Mouse (Mus musculus) lung, embryonic 14.5 days (tissue): ENCODE data around the gene H2-DMa. TPM values are rescaled to one million over a fixed set of nuclear protein-coding genes. Genes with fewer than 3 reads are reported as not detected.

ENCODE experiments used
- ATAC-seq: fragments of 200-750 bp; cut with Nextera tagmentation; 2 replicates; pipeline ENCODE4 v1.8.0; 2017; ENCODE audit warnings: mild to moderate bottlenecking, moderate TSS enrichment, moderate library complexity; ENCODE audit not compliant: insufficient read depth
- DNase-seq: peaks from one replicate; pipeline ENCODE4 v3.0.0-alpha.2; 2015
- H3K27ac ChIP-seq: fragments of 300-500 bp; sonication (generic); 2 replicates; pipeline ENCODE4 v1.5.1; 2014; ENCODE audit warnings: low read depth, mild to moderate bottlenecking, moderate library complexity
- H3K27me3 ChIP-seq: fragments of 300-500 bp; sonication (generic); 2 replicates; pipeline ENCODE4 v1.6.1; 2014; ENCODE audit warnings: low read length, control low read depth; ENCODE audit not compliant: insufficient read depth
- H3K36me3 ChIP-seq: fragments of 300-500 bp; sonication (generic); 2 replicates; pipeline ENCODE4 v1.6.1; 2014; ENCODE audit warnings: control low read depth; ENCODE audit not compliant: insufficient read depth
- H3K4me1 ChIP-seq: fragments of 300-500 bp; sonication (generic); 2 replicates; pipeline ENCODE4 v1.6.1; 2014; ENCODE audit warnings: antibody characterized with exemption, control low read depth; ENCODE audit not compliant: insufficient read depth
- H3K4me2 ChIP-seq: fragments of 300-500 bp; sonication (generic); 2 replicates; pipeline ENCODE4 v1.6.1; 2014; ENCODE audit warnings: mild to moderate bottlenecking
- H3K4me3 ChIP-seq: fragments of 300-500 bp; sonication (generic); 2 replicates; pipeline ENCODE4 v1.5.1; 2014; ENCODE audit warnings: low read depth, low read length
- H3K9ac ChIP-seq: fragments of 300-500 bp; sonication (generic); 2 replicates; pipeline ENCODE4 v1.6.1; 2014
- H3K9me3 ChIP-seq: fragments of 300-500 bp; sonication (generic); 2 replicates; pipeline ENCODE4 v1.6.1; 2016; ENCODE audit warnings: low read depth, low read length, control low read depth
- CTCF ChIP-seq: IDR thresholded peaks from 2 replicates; pipeline ENCODE4 v1.5.1; 2016; ENCODE audit warnings: antibody characterized with exemption, low read depth
- WGBS: fragments of 180-500 bp; shearing (Covaris S2); extraction: QIAGEN DNeasy Blood & Tissue Kit; methylation state at CpG from one replicate; pipeline ENCODE4 v1.1.7; 2014; 5-methylcytosine and 5-hydroxymethylcytosine counted together
- polyA plus RNA-seq: library from polyadenylated mRNA; unstranded; fragments of >200 nt; fragmentation: Nextera tagmentation; extraction: Ambion mirVana; gene quantifications from 2 replicates; pipeline ENCODE4 v1.2.1, GENCODE M21; 2014

H2-DMa gene
- polyA plus RNA-seq, 1 experiment from 2014 or later, result 9.8 TPM

GRCm38 (mm10) chr17:34083104-34083503 is 36.2 kb upstream of the H2-DMa start:
- no peak for ATAC-seq
- TF ChIP-seq CTCF, result no peak
- no peak for DNase-seq
- Histone ChIP-seq H3K36me3 (no peaks in the 10 kb centered on the region), H3K4me1 (no peaks in the 10 kb centered on the region), H3K9ac (no peak overlapping the region), H3K27ac (no peak overlapping the region), H3K4me2 (no peak overlapping the region), H3K9me3 (no peaks in the 10 kb centered on the region), H3K27me3 (no peaks in the 10 kb centered on the region), H3K4me3 (no peak overlapping the region)
- WGBS, result 11% methylated on average over 8 of the region's 8 CpGs

GRCm38 (mm10) chr17:34087386-34087785 is 32.0 kb upstream of the H2-DMa start:
- H3K9me3 ChIP-seq, result no peaks in the 10 kb centered on the region
- no peaks in the 10 kb centered on the region for H3K27me3 ChIP-seq
- TF ChIP-seq CTCF, result no peak
- no peak for DNase-seq
- WGBS, result 41% methylated on average over 2 of the region's 2 CpGs
- H3K4me2 ChIP-seq, result no peak overlapping the region
- H3K36me3 ChIP-seq, result no peaks in the 10 kb centered on the region
- no peak overlapping the region for H3K27ac ChIP-seq
- H3K9ac ChIP-seq, result no peak overlapping the region
- H3K4me3 ChIP-seq, result no peak overlapping the region
- H3K4me1 ChIP-seq, result no peaks in the 10 kb centered on the region
- ATAC-seq, result no peak

- DNase-seq (no peak), ATAC-seq (no peak)
- Histone ChIP-seq H3K9ac (no peak overlapping the region), H3K9me3 (no peaks in the 10 kb centered on the region), H3K4me2 (no peak overlapping the region), H3K4me3 (no peak overlapping the region), H3K36me3 (no peaks in the 10 kb centered on the region), H3K27me3 (no peaks in the 10 kb centered on the region), H3K4me1 (no peaks in the 10 kb centered on the region), H3K27ac (no peak overlapping the region)
- TF ChIP-seq CTCF, result no peak
- WGBS, result 79% methylated on average over 11 of the region's 11 CpGs
Observed at GRCm38 (mm10) chr17:34088124-34088523, 31.2 kb upstream of the H2-DMa start.

GRCm38 (mm10) chr17:34090923-34091322 is 28.4 kb upstream of the H2-DMa start:
- whole genome bisulfite sequencing, result 49% methylated on average over 7 of the region's 7 CpGs
- ATAC-seq (no peak), DNase-seq (no peak)
- no peaks in the 10 kb centered on the region for H3K36me3 ChIP-seq
- H3K9me3 ChIP-seq, result no peaks in the 10 kb centered on the region
- no peak overlapping the region for H3K27ac ChIP-seq
- H3K9ac ChIP-seq, result no peak overlapping the region
- TF ChIP-seq CTCF, result peak; percentile 18; the same call in 1 of the 2 replicates
- no peak overlapping the region for H3K4me3 ChIP-seq
- H3K4me2 ChIP-seq, result no peak overlapping the region
- no peaks in the 10 kb centered on the region for H3K27me3 ChIP-seq
- H3K4me1 ChIP-seq, result no peaks in the 10 kb centered on the region

GRCm38 (mm10) chr17:34092197-34092875 is 27.0 kb upstream of the H2-DMa start, which contains the start of gene H2-Oa:
TSS of gene H2-Oa (plus strand) at chr17:34092340.
- Histone ChIP-seq H3K4me3 (no peak within 1 kb of the TSS), H3K4me2 (no peak within 1 kb of the TSS), H3K27me3 (no peaks in the 10 kb centered on the region), H3K9ac (no peak within 1 kb of the TSS), H3K27ac (no peak within 1 kb of the TSS), H3K36me3 (no peaks in the 10 kb centered on the region), H3K4me1 (no peaks in the 10 kb centered on the region), H3K9me3 (no peaks in the 10 kb centered on the region)
- WGBS, result 26% methylated on average over 11 of the region's 11 CpGs
- DNase-seq (no peak), ATAC-seq (no peak)
- no peak for TF ChIP-seq CTCF

- DNase-seq (peak; percentile 74), ATAC-seq (peak; percentile 90)
- Histone ChIP-seq H3K27me3 (no peaks in the 10 kb centered on the region), H3K4me3 (no peak overlapping the region), H3K9ac (no peak overlapping the region), H3K4me1 (no peaks in the 10 kb centered on the region), H3K9me3 (no peaks in the 10 kb centered on the region), H3K36me3 (no peaks in the 10 kb centered on the region), H3K4me2 (no peak overlapping the region; the same call in 1 of the 2 replicates), H3K27ac (no peak overlapping the region)
- WGBS, result 32% methylated on average over 7 of the region's 7 CpGs
- TF ChIP-seq CTCF, result no peak
Observed at GRCm38 (mm10) chr17:34093199-34093874, 26.0 kb upstream of the H2-DMa start.

- H3K36me3 ChIP-seq, result no peaks in the 10 kb centered on the region
- no peaks in the 10 kb centered on the region for H3K9me3 ChIP-seq
- DNase-seq (no peak), ATAC-seq (no peak)
- H3K27me3 ChIP-seq, result no peaks in the 10 kb centered on the region
- TF ChIP-seq CTCF, result no peak
- H3K27ac ChIP-seq, result no peak overlapping the region
- no peak overlapping the region for H3K4me3 ChIP-seq
- WGBS, result 82% methylated on average over 27 of the region's 27 CpGs
- no peaks in the 10 kb centered on the region for H3K4me1 ChIP-seq
- no peak overlapping the region for H3K4me2 ChIP-seq
- H3K9ac ChIP-seq, result no peak overlapping the region
Observed at GRCm38 (mm10) chr17:34094283-34095035, 24.9 kb upstream of the H2-DMa start.
